Mouse (Mus musculus): Measurements from ENCODE around the gene Fam124a. TPM values are rescaled to one million over a fixed set of nuclear protein-coding genes. Genes with fewer than 3 reads are reported as not detected.
"Not testable (repeated sequence)": the region's sequence is repeated elsewhere in the genome, so short reads cannot be mapped to it uniquely, and the experiment has no call there.

The Fam124a gene
- polyA plus RNA-seq, 1 experiment: 40.4 TPM

GRCm38 (mm10) chr14:62637436-62638344 is 82.2 kb downstream of the Fam124a start:
- TF ChIP-seq CTCF (IDR thresholded peaks at IDR 0.05; ENCODE audit: borderline replicate concordance, extremely low read depth, insufficient read depth, insufficient read length) (no peak), POLR2A (IDR thresholded peaks at IDR 0.05; ENCODE audit: borderline replicate concordance, extremely low read depth, insufficient read depth, insufficient read length, poor library complexity, severe bottlenecking) (no peak)
- peak; percentile 81 for DNase-seq (ENCODE audit: low read depth)

- TF ChIP-seq CTCF (IDR thresholded peaks at IDR 0.05; ENCODE audit: borderline replicate concordance, extremely low read depth, insufficient read depth, insufficient read length) (no peak), POLR2A (IDR thresholded peaks at IDR 0.05; ENCODE audit: borderline replicate concordance, extremely low read depth, insufficient read depth, insufficient read length, poor library complexity, severe bottlenecking) (no peak)
Observed at GRCm38 (mm10) chr14:62638345-62638702, 82.8 kb downstream of the Fam124a start.

GRCm38 (mm10) chr14:62639111-62639510 is 83.6 kb downstream of the Fam124a start:
- DNase-seq (ENCODE audit: low read depth): no peak
- TF ChIP-seq CTCF (IDR thresholded peaks at IDR 0.05; ENCODE audit: borderline replicate concordance, extremely low read depth, insufficient read depth, insufficient read length) (peak; percentile 1; the same call in 1 of the 2 replicates), POLR2A (IDR thresholded peaks at IDR 0.05; ENCODE audit: borderline replicate concordance, extremely low read depth, insufficient read depth, insufficient read length, poor library complexity, severe bottlenecking) (no peak)

More at GRCm38 (mm10) chr14:62638345-62638702, 82.8 kb downstream of the Fam124a start:
- DNase-seq (ENCODE audit: low read depth): no peak

GRCm38 (mm10) chr14:62639551-62639950 is 84.0 kb downstream of the Fam124a start:
- no peak for DNase-seq (ENCODE audit: low read depth)
- no peak for TF ChIP-seq POLR2A (IDR thresholded peaks at IDR 0.05; ENCODE audit: borderline replicate concordance, extremely low read depth, insufficient read depth, insufficient read length, poor library complexity, severe bottlenecking)
- no peak for TF ChIP-seq CTCF (IDR thresholded peaks at IDR 0.05; ENCODE audit: borderline replicate concordance, extremely low read depth, insufficient read depth, insufficient read length)

- no peak for TF ChIP-seq CTCF (IDR thresholded peaks at IDR 0.05; ENCODE audit: borderline replicate concordance, extremely low read depth, insufficient read depth, insufficient read length)
- no peak for TF ChIP-seq POLR2A (IDR thresholded peaks at IDR 0.05; ENCODE audit: borderline replicate concordance, extremely low read depth, insufficient read depth, insufficient read length, poor library complexity, severe bottlenecking)
- DNase-seq (ENCODE audit: low read depth): no peak
Observed at GRCm38 (mm10) chr14:62640396-62640795, 84.9 kb downstream of the Fam124a start.

GRCm38 (mm10) chr14:62642368-62642767 is 86.8 kb downstream of the Fam124a start:
- not testable (repeated sequence) for DNase-seq (ENCODE audit: low read depth)

- TF ChIP-seq POLR2A (IDR thresholded peaks at IDR 0.05; ENCODE audit: borderline replicate concordance, extremely low read depth, insufficient read depth, insufficient read length, poor library complexity, severe bottlenecking) (no peak), CTCF (IDR thresholded peaks at IDR 0.05; ENCODE audit: borderline replicate concordance, extremely low read depth, insufficient read depth, insufficient read length) (no peak)
- DNase-seq (ENCODE audit: low read depth): no peak
Observed at GRCm38 (mm10) chr14:62648405-62648804, 92.9 kb downstream of the Fam124a start.

- TF ChIP-seq POLR2A (IDR thresholded peaks at IDR 0.05; ENCODE audit: borderline replicate concordance, extremely low read depth, insufficient read depth, insufficient read length, poor library complexity, severe bottlenecking) (no peak), CTCF (IDR thresholded peaks at IDR 0.05; ENCODE audit: borderline replicate concordance, extremely low read depth, insufficient read depth, insufficient read length) (no peak)
- no peak for DNase-seq (ENCODE audit: low read depth)
Observed at GRCm38 (mm10) chr14:62650376-62650775, 94.8 kb downstream of the Fam124a start.

- no peak for DNase-seq (ENCODE audit: low read depth)
- TF ChIP-seq POLR2A (IDR thresholded peaks at IDR 0.05; ENCODE audit: borderline replicate concordance, extremely low read depth, insufficient read depth, insufficient read length, poor library complexity, severe bottlenecking) (no peak), CTCF (IDR thresholded peaks at IDR 0.05; ENCODE audit: borderline replicate concordance, extremely low read depth, insufficient read depth, insufficient read length) (no peak)
Observed at GRCm38 (mm10) chr14:62651771-62652170, 96.2 kb downstream of the Fam124a start.

- TF ChIP-seq POLR2A (IDR thresholded peaks at IDR 0.05; ENCODE audit: borderline replicate concordance, extremely low read depth, insufficient read depth, insufficient read length, poor library complexity, severe bottlenecking): no peak
- no peak for DNase-seq (ENCODE audit: low read depth)
Observed at GRCm38 (mm10) chr14:62655996-62656395, 100.5 kb downstream of the Fam124a start.

- no peak for DNase-seq (ENCODE audit: low read depth)
- TF ChIP-seq CTCF (IDR thresholded peaks at IDR 0.05; ENCODE audit: borderline replicate concordance, extremely low read depth, insufficient read depth, insufficient read length): no peak
- no peak for TF ChIP-seq POLR2A (IDR thresholded peaks at IDR 0.05; ENCODE audit: borderline replicate concordance, extremely low read depth, insufficient read depth, insufficient read length, poor library complexity, severe bottlenecking)
Observed at GRCm38 (mm10) chr14:62657469-62657868, 101.9 kb downstream of the Fam124a start.

Other genes with a start within 250 kb of the Fam124a start
- 1.1 and 2.0 TPM in 2 replicates for gene Gucy1b2, start 99.4 kb upstream of the Fam124a start, polyA plus RNA-seq (2012; rRNA removed)
- not detected in 2 replicates for gene Gm4131, start 11.2 kb downstream of the Fam124a start, polyA plus RNA-seq (2012; rRNA removed)
- 0.11 TPM in 1 of 2 replicates, not detected in the other for gene Serpine3, start 107.9 kb downstream of the Fam124a start, polyA plus RNA-seq (2012; rRNA removed)
- gene Ints6, start 205.4 kb downstream of the Fam124a start, polyA plus RNA-seq (2012; rRNA removed): 14.0 and 17.4 TPM in 2 replicates